Mouse (Mus musculus): ENCODE measurements around the gene Cntnap4.

DNA sequence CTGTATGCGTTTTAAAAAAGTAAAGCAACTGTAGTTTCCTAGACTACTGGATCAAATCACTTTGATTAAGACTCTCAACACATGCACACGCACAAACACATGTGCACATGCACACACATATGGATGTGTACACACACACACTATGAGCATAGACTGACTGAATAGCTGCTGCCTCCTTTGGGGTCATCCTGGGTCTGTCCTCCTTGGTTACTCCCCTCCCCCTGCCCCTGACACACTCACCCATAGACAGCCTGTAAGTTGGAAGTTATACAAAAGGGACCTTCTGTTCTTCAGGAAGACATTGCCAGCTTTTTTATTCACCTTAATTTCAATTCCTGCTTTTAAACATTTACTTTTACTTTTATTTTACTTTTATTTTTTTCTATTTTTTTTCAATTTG is 13.6 kb downstream of the Cntnap4 start:
- TF ChIP-seq CTCF (IDR thresholded peaks at IDR 0.05; ENCODE audit: borderline replicate concordance, extremely low read depth, insufficient read depth, insufficient read length) (no peak), POLR2A (IDR thresholded peaks at IDR 0.05; ENCODE audit: borderline replicate concordance, extremely low read depth, insufficient read depth, insufficient read length, poor library complexity, severe bottlenecking) (no peak)
